Mouse (Mus musculus): ENCODE data around the gene Mgmt.

Gene Mgmt

DNA sequence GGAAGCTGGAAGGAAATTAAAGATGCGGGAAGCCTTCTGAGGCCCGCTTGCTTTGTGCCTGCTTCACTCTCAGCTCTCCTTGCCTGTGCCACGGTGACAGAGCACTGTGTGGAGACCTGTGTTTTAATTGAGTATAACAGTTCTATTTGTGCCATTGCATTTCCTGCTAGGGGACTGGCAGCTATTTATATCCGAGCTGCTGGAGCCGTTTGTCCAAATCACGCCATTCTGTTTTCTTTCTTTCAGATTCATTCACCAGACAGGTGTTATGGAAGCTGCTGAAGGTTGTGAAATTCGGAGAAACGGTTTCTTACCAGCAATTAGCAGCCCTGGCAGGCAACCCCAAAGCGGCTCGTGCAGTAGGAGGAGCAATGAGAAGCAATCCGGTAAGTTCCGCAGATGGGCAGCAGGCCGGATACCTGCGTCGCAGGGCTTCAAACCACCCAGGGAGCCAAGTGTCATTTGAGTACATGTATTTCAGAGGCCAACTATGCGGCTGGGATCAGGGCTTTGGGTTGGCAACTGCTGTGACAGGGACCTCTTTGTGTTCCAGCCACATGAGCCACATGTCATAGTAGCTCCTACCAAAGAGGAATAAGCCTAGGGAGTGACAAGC is 226.9 kb downstream of the Mgmt start:
- DNase-seq (ENCODE audit: low spot score) = no peak

DNA sequence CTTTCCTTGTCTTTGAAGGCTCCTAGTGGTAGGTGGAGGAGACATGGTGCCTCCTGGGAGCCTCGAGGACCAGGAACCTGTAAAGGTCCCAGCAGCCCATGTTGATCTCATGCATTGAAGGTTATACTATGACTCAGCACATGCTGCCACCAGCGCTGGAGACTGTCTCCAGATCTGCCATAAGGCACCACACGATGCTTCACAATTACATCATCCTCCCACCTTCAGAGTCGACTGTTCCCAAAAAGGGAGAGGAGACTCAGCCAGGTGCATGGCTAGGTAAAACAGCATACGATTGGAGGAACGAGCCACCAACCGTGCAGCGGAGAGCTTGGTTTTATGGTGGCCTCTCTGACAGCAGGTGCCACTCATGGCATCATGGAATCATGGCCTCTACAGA is 234.3 kb downstream of the Mgmt start:
- no peak for DNase-seq (ENCODE audit: low spot score)

DNA sequence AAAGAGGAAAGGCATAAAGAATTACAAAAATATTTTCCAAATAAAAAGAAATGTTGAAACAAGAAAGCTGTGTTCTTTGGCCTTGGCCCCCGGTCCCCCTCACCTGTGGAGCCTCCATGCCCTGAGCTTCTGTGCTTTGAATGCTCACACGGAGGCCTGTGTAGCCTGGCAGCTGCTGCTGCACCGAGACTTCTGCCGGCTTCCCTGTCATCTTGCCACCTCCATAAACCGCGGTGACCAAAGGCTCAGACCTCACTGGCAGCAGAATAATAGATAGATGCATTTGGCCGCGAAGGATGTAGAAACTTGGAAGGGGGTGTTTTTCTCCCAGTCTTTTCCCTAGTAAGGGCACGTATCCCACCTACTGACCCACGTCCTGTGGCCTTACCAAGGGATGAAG is 235.8 kb downstream of the Mgmt start:
- no peak for DNase-seq (ENCODE audit: low spot score)

DNA sequence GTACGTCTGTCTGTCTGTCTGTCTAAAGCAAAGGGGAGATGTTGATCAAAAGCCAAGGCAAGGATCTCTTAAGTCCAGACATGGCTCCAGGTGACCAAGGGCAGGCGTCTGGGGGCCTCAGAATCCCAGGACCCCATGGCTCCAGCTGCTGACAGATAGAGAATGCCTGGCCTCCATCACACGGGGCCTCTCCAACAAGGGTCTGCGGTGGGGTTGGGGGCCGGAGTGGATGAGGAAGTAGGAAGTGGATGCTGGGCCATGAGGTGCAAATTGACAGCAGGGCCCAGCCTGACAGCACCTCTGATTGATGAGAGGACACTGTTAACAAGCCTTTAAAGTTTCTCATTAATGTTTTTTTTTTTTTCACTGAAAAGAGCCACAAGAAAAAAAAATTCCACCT is 237.5 kb downstream of the Mgmt start:
- no peak for DNase-seq (ENCODE audit: low spot score)

DNA sequence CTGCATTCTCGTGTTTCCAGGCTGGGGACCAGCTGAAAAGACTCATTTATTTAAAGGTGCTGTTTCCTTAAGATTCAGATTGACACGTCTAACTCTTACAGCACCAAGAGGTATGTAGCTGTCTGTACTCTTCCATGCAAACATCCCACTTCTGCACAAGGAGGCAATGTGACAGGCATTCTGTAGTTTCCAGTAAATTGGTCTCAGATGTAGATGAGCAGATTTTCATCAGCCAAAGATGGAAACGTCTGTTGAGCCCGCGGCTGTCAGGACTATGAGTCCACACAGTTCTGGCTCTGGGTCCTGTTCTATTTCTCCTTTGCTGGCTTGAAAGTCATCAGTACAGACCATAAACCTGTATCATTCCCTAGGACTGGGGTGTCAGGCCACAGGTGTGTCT is 243.7 kb downstream of the Mgmt start:
- no peak for DNase-seq (ENCODE audit: low spot score)

DNA sequence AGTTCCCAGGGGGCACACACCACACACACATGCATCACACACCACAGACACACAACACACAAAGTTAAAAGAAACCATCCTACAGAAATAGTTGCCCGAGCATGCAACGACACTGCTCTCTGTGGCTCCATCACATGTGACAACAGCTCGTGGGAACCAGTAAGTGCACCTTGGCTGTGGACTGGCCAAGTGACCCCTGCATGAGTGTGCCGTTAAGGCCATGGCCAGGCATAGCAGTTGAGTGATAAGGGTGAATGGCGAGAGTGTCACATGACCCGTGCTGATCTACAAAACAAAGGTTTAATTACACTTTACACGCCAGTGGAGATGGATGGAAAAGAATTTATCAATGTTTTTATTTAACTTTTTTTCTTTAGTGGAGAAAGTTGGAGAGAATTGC is 245.9 kb downstream of the Mgmt start:
- DNase-seq (ENCODE audit: low spot score) = no peak

DNA sequence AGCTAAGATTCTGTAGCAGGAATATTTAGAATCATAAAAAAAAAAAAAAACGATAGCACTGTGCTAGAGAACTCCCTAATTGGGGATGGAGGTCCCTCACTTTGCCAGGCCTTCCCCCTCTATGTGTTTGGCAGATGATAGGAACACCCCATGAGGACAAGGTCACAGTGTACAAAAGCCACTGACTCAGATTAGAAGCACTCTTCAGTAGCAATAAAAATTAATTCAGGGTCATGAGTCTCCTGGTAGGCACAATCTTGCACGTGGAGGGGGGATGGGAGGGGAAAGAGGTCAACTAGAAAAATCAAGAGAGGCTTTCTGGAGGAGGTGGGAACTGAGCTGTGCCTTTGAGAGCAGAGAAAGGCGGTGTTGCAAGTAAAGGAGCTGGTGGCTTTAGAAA is 247.0 kb downstream of the Mgmt start:
- DNase-seq (ENCODE audit: low spot score) = no peak

DNA sequence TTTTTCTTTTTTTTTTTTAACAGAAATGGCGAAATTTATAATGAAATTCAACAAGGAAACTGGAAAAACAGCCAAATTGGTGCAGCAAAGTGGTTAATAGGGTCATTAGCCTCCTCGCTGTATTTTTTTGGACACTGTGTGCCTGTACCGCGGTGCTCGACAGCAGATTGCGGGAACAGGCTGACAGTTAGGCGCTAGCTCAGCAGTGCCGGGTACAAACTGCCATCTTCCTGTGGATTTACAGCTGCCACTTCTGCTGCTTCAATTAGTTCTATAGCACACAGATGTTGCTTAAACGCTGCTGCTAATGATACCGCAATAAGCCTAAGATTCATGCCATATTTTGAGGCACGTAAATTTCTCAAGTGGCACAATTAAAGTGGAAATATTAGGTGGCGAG is 252.7 kb downstream of the Mgmt start:
- no peak for DNase-seq (ENCODE audit: low spot score)

DNA sequence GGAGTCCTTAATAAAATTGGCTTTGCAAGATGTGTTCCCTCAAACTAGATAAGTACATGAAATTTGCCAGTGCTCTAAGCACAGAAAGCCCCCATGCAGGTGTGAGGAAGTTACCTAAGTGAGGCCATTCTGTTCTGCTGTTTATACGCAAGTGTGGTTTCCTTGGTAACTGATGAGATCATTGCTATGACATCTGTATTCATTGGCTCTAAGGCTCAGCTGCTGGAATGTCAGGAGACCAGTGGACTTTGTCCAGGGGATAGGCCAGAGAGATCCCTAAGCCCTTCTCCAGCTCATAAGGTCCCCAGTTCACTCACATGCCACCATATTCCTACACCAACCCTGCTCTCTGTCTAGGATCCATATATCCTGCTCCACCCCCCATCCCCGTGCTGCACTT is 257.4 kb downstream of the Mgmt start:
- DNase-seq (ENCODE audit: low spot score) = no peak

DNA sequence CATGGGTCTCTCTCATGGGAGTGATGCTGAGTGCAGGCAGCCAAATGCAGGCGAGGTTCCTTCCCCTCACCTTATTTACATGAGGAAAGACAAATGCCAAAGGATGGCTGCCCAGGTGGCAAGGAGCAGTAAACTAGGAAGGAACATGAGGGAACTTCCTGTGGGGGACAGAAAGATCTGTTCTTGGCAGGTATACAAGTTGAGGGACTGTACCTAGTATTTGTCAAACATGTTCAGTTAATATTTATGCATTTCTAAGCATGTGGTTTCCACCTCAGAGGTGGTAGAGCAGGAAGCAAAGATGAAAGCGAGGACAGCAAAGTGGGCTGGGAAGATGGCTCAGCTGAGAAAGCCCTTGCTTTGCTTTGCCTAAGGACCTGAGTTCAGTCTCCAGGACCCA is 260.2 kb downstream of the Mgmt start:
- DNase-seq (ENCODE audit: low spot score) = no peak

DNA sequence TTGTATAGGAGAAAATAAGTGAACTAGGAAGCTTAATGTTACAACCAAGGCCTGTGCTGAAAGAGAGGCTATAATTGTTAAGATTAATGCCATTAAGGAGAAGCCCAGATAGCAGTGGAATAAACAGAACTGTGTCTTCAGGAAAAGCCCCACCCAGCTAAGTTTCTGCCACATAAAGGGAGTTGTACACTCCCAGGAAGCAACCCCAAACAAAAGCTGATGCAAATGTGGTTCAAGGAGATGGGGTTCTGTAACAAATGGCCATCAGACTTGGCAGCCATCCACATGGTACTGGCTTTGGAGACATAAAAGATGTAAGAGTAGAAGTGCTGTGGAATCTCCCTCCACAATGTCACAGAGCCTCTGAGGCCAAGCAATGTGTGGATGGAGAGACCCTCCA is 264.7 kb downstream of the Mgmt start:
- DNase-seq (ENCODE audit: low spot score) = no peak

DNA sequence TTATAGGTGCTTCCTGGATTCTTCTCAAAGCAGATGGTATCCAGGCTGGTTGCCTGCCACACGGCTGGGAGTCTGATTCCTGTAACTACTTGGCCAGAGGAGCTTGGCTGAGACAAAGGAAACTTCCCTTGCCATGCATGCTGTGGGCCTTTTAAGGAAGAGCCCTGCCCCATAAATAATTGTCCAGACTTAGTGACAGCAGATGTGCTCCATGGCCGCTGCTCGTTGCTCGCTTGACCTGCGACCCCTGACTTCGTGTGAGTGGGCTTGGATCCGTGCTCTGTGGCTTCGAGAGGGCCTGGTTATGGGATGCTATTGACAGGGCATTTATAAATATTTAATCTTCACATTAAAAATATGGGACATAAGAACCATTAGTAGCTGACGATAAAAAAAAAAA is 277.9 kb downstream of the Mgmt start:
- DNase-seq (ENCODE audit: low spot score) = no peak
